Mouse (Mus musculus) liver, embryonic 15.5 days (tissue): ENCODE measurements around the gene Tmsb15a. TPM values are rescaled to one million over a fixed set of nuclear protein-coding genes. Genes with fewer than 3 reads are reported as not detected.

ENCODE experiments used
- ATAC-seq: fragments of 200-750 bp; cut with Nextera tagmentation; 2 replicates; pipeline ENCODE4 v1.8.0; 2017; ENCODE audit warnings: moderate number of reproducible peaks, mild to moderate bottlenecking, moderate library complexity; ENCODE audit not compliant: insufficient read depth
- H3K27ac ChIP-seq: fragments of 300-500 bp; sonication (generic); replicated peaks from 2 replicates; pipeline ENCODE4 v1.5.1; 2015; ENCODE audit warnings: mild to moderate bottlenecking, inconsistent platforms
- H3K27me3 ChIP-seq: fragments of 300-500 bp; sonication (generic); 2 replicates; pipeline ENCODE4 v1.6.1; 2015; ENCODE audit warnings: mild to moderate bottlenecking, inconsistent platforms
- H3K36me3 ChIP-seq: fragments of 300-500 bp; sonication (generic); replicated peaks from 2 replicates; pipeline ENCODE4 v1.6.1; 2015; ENCODE audit warnings: moderate library complexity, mild to moderate bottlenecking, inconsistent platforms
- H3K4me1 ChIP-seq: fragments of 300-500 bp; sonication (generic); replicated peaks from 2 replicates; pipeline ENCODE4 v1.6.1; 2015; ENCODE audit warnings: inconsistent platforms
- H3K4me2 ChIP-seq: fragments of 300-500 bp; sonication (generic); 2 replicates; pipeline ENCODE4 v1.6.1; 2015; ENCODE audit warnings: moderate library complexity, mild to moderate bottlenecking, inconsistent platforms
- H3K4me3 ChIP-seq: fragments of 300-500 bp; sonication (generic); replicated peaks from 2 replicates; pipeline ENCODE4 v1.5.1; 2015; ENCODE audit warnings: mild to moderate bottlenecking, inconsistent platforms
- H3K9ac ChIP-seq: fragments of 300-500 bp; sonication (generic); 2 replicates; pipeline ENCODE4 v1.6.1; 2015; ENCODE audit warnings: moderate library complexity, mild to moderate bottlenecking, inconsistent platforms
- H3K9me3 ChIP-seq: fragments of 300-500 bp; sonication (generic); replicated peaks from 2 replicates; pipeline ENCODE4 v1.6.1; 2016; ENCODE audit warnings: inconsistent platforms
- WGBS: fragments of 180-500 bp; shearing (Covaris S2); methylation state at CpG from one replicate; pipeline ENCODE4 v1.1.7; 2015; ENCODE audit warnings: mixed read lengths; ENCODE audit not compliant: insufficient replicate concordance; 5-methylcytosine and 5-hydroxymethylcytosine counted together
- microRNA-seq: library from miRNA; unstranded; fragments of <30 nt; microRNA quantifications from one replicate; pipeline ENCODE4, GENCODE M21; 2016
- polyA plus RNA-seq: library from polyadenylated mRNA; unstranded; fragments of >200 nt; fragmentation: Nextera tagmentation; extraction: Ambion mirVana; gene quantifications from 2 replicates; pipeline ENCODE4 v1.2.1, GENCODE M21; 2015

Tmsb15a gene
- polyA plus RNA-seq, 1 experiment from 2014 or later: not detected

GRCm38 (mm10) chrX:135703111-135703510 is 21.9 kb downstream of the Tmsb15a start:
- no peak overlapping the region for H3K4me2 ChIP-seq
- H3K27ac ChIP-seq: no peak overlapping the region
- H3K9me3 ChIP-seq: no peaks in the 10 kb centered on the region
- H3K4me3 ChIP-seq: no peak overlapping the region
- H3K9ac ChIP-seq: no peak overlapping the region
- ATAC-seq: no peak
- no peaks in the 10 kb centered on the region for H3K27me3 ChIP-seq
- H3K4me1 ChIP-seq: no peaks in the 10 kb centered on the region
- H3K36me3 ChIP-seq: no peaks in the 10 kb centered on the region
- WGBS: 67% methylated on average over 1 of the region's 1 CpGs

GRCm38 (mm10) chrX:135693633-135694032 is 31.4 kb downstream of the Tmsb15a start, which contains the start of gene Tcp11x2:
TSS of gene Tcp11x2 (minus strand) at chrX:135693790.
- H3K9ac ChIP-seq: no peak within 1 kb of the TSS
- no peak within 1 kb of the TSS for H3K27ac ChIP-seq
- H3K4me3 ChIP-seq: no peak within 1 kb of the TSS
- H3K27me3 ChIP-seq: no peaks in the 10 kb centered on the region
- 32% methylated on average over 1 of the region's 1 CpGs for WGBS
- H3K4me2 ChIP-seq: no peak within 1 kb of the TSS
- no peaks in the 10 kb centered on the region for H3K9me3 ChIP-seq
- no peaks in the 10 kb centered on the region for H3K36me3 ChIP-seq
- H3K4me1 ChIP-seq: no peaks in the 10 kb centered on the region
- ATAC-seq: no peak

DNA sequence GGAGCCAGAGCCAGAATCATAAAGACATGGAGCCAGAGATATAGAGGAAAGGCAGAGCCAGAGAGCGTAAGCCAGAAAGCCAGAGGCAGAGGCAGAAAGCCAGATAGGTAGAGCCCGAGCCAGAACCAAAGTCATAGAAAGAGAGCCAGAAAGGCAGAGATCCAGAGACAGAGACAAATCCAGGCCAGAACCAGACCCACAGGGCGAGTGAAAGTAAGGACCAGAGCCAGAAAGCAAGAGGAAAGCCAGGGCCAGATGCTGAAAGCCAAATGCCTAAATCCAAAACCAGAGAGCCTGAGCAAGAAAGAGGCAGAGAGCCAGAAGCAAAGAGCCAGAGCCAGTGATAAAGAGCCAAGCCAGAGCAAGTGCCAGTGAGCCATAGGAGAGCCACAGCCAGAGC is 37.3 kb downstream of the Tmsb15a start:
- Histone ChIP-seq H3K4me3 (no peak overlapping the region), H3K27ac (no peak overlapping the region), H3K9ac (no peak overlapping the region), H3K27me3 (no peaks in the 10 kb centered on the region), H3K9me3 (no peaks in the 10 kb centered on the region), H3K36me3 (no peaks in the 10 kb centered on the region), H3K4me1 (no peaks in the 10 kb centered on the region), H3K4me2 (no peak overlapping the region)
- no peak for ATAC-seq
- WGBS: 48% methylated on average over 3 of the region's 3 CpGs

DNA sequence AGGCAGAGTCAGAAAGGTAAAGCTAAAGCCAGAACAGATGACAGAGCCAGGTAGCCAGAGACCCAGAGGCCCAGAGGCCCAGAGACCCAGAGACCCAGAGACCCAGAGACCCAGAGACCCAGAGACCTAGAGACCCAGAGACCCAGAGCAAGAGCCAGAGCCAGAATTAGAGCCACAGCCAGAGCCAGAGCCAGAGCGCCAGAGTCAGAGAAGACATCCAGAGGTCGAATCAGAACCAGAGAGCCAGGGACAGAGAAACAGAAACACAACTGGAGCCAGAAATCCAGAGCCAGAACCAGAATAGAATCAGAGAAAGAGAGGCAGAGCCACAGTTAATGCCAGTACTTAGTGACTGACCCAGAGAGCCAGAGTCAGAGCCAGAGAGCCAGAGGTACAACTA is 43.2 kb downstream of the Tmsb15a start:
- no peak overlapping the region for H3K4me3 ChIP-seq
- no peaks in the 10 kb centered on the region for H3K36me3 ChIP-seq
- WGBS: 61% methylated on average over 2 of the region's 2 CpGs
- no peaks in the 10 kb centered on the region for H3K9me3 ChIP-seq
- H3K27me3 ChIP-seq: no peaks in the 10 kb centered on the region
- H3K4me1 ChIP-seq: no peaks in the 10 kb centered on the region
- H3K27ac ChIP-seq: no peak overlapping the region
- H3K9ac ChIP-seq: no peak overlapping the region
- ATAC-seq: no peak
- no peak overlapping the region for H3K4me2 ChIP-seq

Small RNA genes lying within 50 kb of the gene (microRNA-seq; reads per million reads assigned to microRNA genes)
- gene Mir7646: not detected

Other genes with a start within 250 kb of the Tmsb15a start
- gene AV320801, start 230.7 kb downstream of the Tmsb15a start, polyA plus RNA-seq: not detected in 2 replicates
- gene Nxf7, start 126.5 kb downstream of the Tmsb15a start, polyA plus RNA-seq: 0.09 TPM in 1 of 2 replicates, not detected in the other
- gene Prame, start 97.6 kb downstream of the Tmsb15a start, polyA plus RNA-seq: not detected in 2 replicates
- not detected in 2 replicates for gene Tcp11x2, start 31.5 kb downstream of the Tmsb15a start, polyA plus RNA-seq
- 2.5 and 2.6 TPM in 2 replicates for gene Armcx5, start 17.5 kb upstream of the Tmsb15a start, polyA plus RNA-seq
- gene Gprasp1, start 17.5 kb upstream of the Tmsb15a start, polyA plus RNA-seq: 6.2 and 6.7 TPM in 2 replicates
- gene Bhlhb9, start 72.3 kb upstream of the Tmsb15a start, polyA plus RNA-seq: 9.9 and 10.0 TPM in 2 replicates
- gene Gprasp2, start 113.8 kb upstream of the Tmsb15a start, polyA plus RNA-seq: 0.74 and 1.2 TPM in 2 replicates